Mouse (Mus musculus) neural tube, embryonic 15.5 days (tissue): ENCODE data around the gene 2010005H15Rik. TPM values are rescaled to one million over a fixed set of nuclear protein-coding genes. Genes with fewer than 3 reads are reported as not detected.
"Not testable (repeated sequence)": the region's sequence is repeated elsewhere in the genome, so short reads cannot be mapped to it uniquely, and the experiment has no call there.

Experiments
- ATAC-seq: fragments of 200-750 bp; cut with Nextera tagmentation; 2 replicates; pipeline ENCODE4 v1.8.0; 2017; ENCODE audit warnings: mild to moderate bottlenecking, moderate TSS enrichment, moderate library complexity; ENCODE audit not compliant: low FRiP score
- H3K27ac ChIP-seq: fragments of 300-500 bp; sonication (generic); replicated peaks from 2 replicates; pipeline ENCODE4 v1.5.1; 2015; ENCODE audit warnings: mild to moderate bottlenecking, inconsistent platforms
- H3K27me3 ChIP-seq: fragments of 300-500 bp; sonication (generic); replicated peaks from 2 replicates; pipeline ENCODE4 v1.6.1; 2015; ENCODE audit warnings: inconsistent platforms
- H3K36me3 ChIP-seq: fragments of 300-500 bp; sonication (generic); 2 replicates; pipeline ENCODE4 v1.6.1; 2015; ENCODE audit warnings: inconsistent platforms
- H3K4me1 ChIP-seq: fragments of 300-500 bp; sonication (generic); 2 replicates; pipeline ENCODE4 v1.6.1; 2015; ENCODE audit warnings: inconsistent platforms
- H3K4me2 ChIP-seq: fragments of 300-500 bp; sonication (generic); 2 replicates; pipeline ENCODE4 v1.6.1; 2015; ENCODE audit warnings: inconsistent platforms, mild to moderate bottlenecking, moderate library complexity
- H3K4me3 ChIP-seq: fragments of 300-500 bp; sonication (generic); replicated peaks from 2 replicates; pipeline ENCODE4 v1.5.1; 2015; ENCODE audit warnings: mild to moderate bottlenecking, inconsistent platforms
- H3K9ac ChIP-seq: fragments of 300-500 bp; sonication (generic); replicated peaks from 2 replicates; pipeline ENCODE4 v1.6.1; 2015; ENCODE audit warnings: mild to moderate bottlenecking, inconsistent platforms
- H3K9me3 ChIP-seq: fragments of 300-500 bp; sonication (generic); replicated peaks from 2 replicates; pipeline ENCODE4 v1.6.1; 2016; ENCODE audit warnings: inconsistent platforms
- WGBS: fragments of 180-500 bp; shearing (Covaris S2); methylation state at CpG from one replicate; pipeline ENCODE4 v1.1.7; 2015; ENCODE audit warnings: mixed read lengths; 5-methylcytosine and 5-hydroxymethylcytosine counted together
- polyA plus RNA-seq: library from polyadenylated mRNA; unstranded; fragments of >200 nt; fragmentation: Nextera tagmentation; extraction: Ambion mirVana; gene quantifications from 2 replicates; pipeline ENCODE4 v1.2.1, GENCODE M21; 2015

The 2010005H15Rik gene
- polyA plus RNA-seq: not detected in 2 replicates

- not testable (repeated sequence) for ATAC-seq, H3K4me1 ChIP-seq, H3K9ac ChIP-seq, H3K4me3 ChIP-seq, H3K36me3 ChIP-seq, H3K27ac ChIP-seq, H3K27me3 ChIP-seq, H3K9me3 ChIP-seq, H3K4me2 ChIP-seq
- 94% methylated on average over 7 of the region's 7 CpGs for WGBS
Observed at GRCm38 (mm10) chr16:36221168-36221567, at the start of gene 2010005H15Rik. Gene 2010005H15Rik (plus strand): TSS chr16:36221468.

DNA sequence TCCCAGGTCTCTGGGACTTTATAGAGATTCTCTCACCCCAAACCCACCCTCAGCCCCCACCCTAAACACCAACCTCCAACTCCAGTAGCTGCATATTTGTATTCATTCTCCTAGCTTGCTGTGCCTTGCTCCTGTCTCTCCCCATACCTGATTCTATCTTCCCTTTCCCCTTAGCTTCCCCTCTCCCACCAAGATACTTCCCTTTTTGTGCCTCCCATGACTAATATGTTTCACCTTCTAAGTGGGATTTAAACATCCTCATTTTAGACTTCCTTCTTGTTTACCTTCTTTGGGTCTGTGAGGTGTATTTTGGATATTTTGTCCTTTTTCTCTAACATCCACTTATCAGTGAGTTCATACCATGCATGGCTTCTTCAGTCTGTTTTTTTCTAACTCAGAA is 45.2 kb upstream of the 2010005H15Rik start:
- Histone ChIP-seq H3K4me1 (no peaks in the 10 kb centered on the region), H3K4me2 (no peak overlapping the region), H3K36me3 (no peaks in the 10 kb centered on the region), H3K9me3 (no peaks in the 10 kb centered on the region), H3K4me3 (no peak overlapping the region), H3K9ac (no peak overlapping the region), H3K27me3 (no peaks in the 10 kb centered on the region), H3K27ac (no peak overlapping the region)
- ATAC-seq: no peak

GRCm38 (mm10) chr16:36179910-36180309 is 41.4 kb upstream of the 2010005H15Rik start:
- no peak overlapping the region for H3K4me3 ChIP-seq
- no peaks in the 10 kb centered on the region for H3K4me1 ChIP-seq
- H3K36me3 ChIP-seq: no peaks in the 10 kb centered on the region
- no peak overlapping the region for H3K9ac ChIP-seq
- 85% methylated on average over 2 of the region's 2 CpGs for WGBS
- no peak overlapping the region for H3K4me2 ChIP-seq
- H3K9me3 ChIP-seq: no peaks in the 10 kb centered on the region
- H3K27me3 ChIP-seq: no peaks in the 10 kb centered on the region
- H3K27ac ChIP-seq: no peak overlapping the region
- ATAC-seq: no peak

DNA sequence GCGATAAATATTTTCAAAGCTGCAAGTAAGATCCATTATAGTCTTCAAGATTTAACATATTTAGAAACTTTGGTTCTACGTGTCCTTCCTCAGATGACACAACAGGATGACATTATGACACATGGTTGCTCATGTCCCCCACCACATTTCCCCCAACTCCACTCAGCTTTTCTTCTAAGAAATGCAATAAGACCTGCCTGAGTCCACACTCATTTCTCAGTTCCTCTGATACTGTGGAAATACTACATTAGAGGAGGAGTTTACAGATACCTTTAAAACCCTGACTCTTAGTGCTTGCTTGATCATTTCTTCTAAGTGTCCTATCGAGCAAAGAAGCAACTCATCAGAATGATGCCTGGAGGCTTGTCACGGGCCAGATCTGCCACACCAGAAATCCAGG is 37.4 kb upstream of the 2010005H15Rik start, which contains the start of gene Gm5483:
TSS of gene Gm5483 (plus strand) at position 301 of the 400 bp plus-strand sequence.
- WGBS: 84% methylated on average over 4 of the region's 4 CpGs
- H3K27me3 ChIP-seq, H3K4me3 ChIP-seq: not testable (repeated sequence)

DNA sequence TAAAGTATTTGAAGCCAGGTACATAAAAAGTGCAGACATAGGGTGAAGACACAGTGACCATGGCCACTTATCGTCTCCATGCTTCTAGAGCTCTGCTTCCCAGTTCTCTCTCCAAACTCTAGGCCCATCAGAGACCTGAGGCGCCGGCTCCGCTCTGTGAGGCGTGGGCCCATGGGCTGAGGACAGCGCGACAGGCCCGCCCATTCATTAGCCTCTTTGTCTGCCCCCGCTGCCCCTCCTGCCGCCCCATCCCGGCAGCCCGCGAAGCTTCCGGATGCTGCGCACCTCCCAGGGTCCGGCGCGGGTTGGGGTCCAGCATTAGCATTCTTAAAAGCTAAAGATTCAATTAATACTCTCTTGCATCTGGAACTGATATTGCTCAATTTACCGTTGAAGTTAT is 22.0 kb upstream of the 2010005H15Rik start:
- Histone ChIP-seq H3K4me2 (peak overlapping the region; percentile 43), H3K9ac (no peak overlapping the region), H3K27ac (no peak overlapping the region), H3K9me3 (no peaks in the 10 kb centered on the region), H3K4me1 (peaks cover 2% of the 10 kb centered on the region; the same call in 1 of the 2 replicates), H3K36me3 (no peaks in the 10 kb centered on the region), H3K4me3 (no peak overlapping the region), H3K27me3 (no peaks in the 10 kb centered on the region)
- ATAC-seq: no peak
- 42% methylated on average over 19 of the region's 19 CpGs for WGBS

More for the DNA sequence above, 37.4 kb upstream of the 2010005H15Rik start, which contains the start of gene Gm5483:
- not testable (repeated sequence) for H3K9ac ChIP-seq, H3K4me1 ChIP-seq, H3K36me3 ChIP-seq, H3K9me3 ChIP-seq, H3K27ac ChIP-seq, H3K4me2 ChIP-seq, ATAC-seq

DNA sequence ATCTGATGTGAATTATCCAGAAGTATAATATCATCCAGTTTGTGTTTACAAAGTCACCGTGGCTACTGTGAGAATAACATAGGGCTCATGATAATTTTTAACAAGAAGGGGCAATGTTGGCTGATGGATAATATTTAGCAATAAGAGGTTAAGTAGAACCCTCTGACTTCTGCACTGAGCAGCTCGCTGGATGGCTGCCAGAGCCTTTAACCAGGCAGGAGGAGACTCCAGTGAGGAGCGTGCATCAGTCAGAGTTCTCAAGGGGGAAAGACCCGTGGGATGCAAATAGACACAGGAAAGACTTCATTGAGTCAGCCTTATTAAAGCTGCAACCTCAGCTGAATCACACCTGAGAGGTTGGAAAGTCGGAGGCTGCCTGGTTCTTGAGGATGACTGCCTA is 17.4 kb upstream of the 2010005H15Rik start:
- Histone ChIP-seq H3K4me1 (peaks cover 2% of the 10 kb centered on the region; the same call in 1 of the 2 replicates), H3K27me3 (no peaks in the 10 kb centered on the region), H3K4me2 (no peak overlapping the region), H3K4me3 (no peak overlapping the region), H3K9ac (no peak overlapping the region), H3K36me3 (no peaks in the 10 kb centered on the region), H3K27ac (no peak overlapping the region), H3K9me3 (no peaks in the 10 kb centered on the region)
- WGBS: 88% methylated on average over 5 of the region's 5 CpGs
- no peak for ATAC-seq

GRCm38 (mm10) chr16:36205684-36206083 is 15.6 kb upstream of the 2010005H15Rik start:
- not testable (repeated sequence) for H3K9ac ChIP-seq, H3K4me3 ChIP-seq, H3K9me3 ChIP-seq, H3K4me2 ChIP-seq, H3K27ac ChIP-seq, H3K4me1 ChIP-seq, H3K36me3 ChIP-seq, H3K27me3 ChIP-seq, ATAC-seq
- WGBS: 40% methylated on average over 2 of the region's 2 CpGs

GRCm38 (mm10) chr16:36209967-36210453 is 11.3 kb upstream of the 2010005H15Rik start, which contains the start of gene Gm5416:
Gene Gm5416 (plus strand): TSS chr16:36210403.
- Histone ChIP-seq H3K4me2 (no peak within 1 kb of the TSS), H3K9me3 (no peaks in the 10 kb centered on the region), H3K9ac (no peak within 1 kb of the TSS), H3K4me3 (no peak within 1 kb of the TSS), H3K27ac (no peak within 1 kb of the TSS), H3K4me1 (no peaks in the 10 kb centered on the region), H3K27me3 (no peaks in the 10 kb centered on the region), H3K36me3 (no peaks in the 10 kb centered on the region)
- ATAC-seq: no peak
- 82% methylated on average over 2 of the region's 2 CpGs for WGBS

DNA sequence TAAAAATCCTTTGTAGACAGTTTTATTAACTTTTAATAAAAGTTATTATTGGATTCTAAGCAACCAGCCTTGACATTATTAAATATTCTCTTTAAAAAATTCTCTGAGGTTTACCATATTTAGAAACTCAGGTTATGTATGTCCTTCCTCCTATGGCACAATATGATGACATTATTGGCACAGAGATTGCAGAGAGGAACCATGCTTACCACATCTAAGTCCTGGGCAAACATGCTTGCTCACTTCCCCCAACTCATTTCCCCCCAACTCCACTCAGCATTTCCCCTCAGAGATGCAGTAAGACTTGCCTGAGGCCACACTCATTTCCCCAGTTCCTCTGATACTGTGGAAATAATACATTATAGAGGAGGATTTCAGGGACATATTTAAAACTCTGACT is 39.3 kb downstream of the 2010005H15Rik start:
- not testable (repeated sequence) for H3K9me3 ChIP-seq, H3K36me3 ChIP-seq, H3K4me1 ChIP-seq, H3K9ac ChIP-seq, H3K4me3 ChIP-seq, H3K4me2 ChIP-seq, H3K27me3 ChIP-seq, ATAC-seq, H3K27ac ChIP-seq

DNA sequence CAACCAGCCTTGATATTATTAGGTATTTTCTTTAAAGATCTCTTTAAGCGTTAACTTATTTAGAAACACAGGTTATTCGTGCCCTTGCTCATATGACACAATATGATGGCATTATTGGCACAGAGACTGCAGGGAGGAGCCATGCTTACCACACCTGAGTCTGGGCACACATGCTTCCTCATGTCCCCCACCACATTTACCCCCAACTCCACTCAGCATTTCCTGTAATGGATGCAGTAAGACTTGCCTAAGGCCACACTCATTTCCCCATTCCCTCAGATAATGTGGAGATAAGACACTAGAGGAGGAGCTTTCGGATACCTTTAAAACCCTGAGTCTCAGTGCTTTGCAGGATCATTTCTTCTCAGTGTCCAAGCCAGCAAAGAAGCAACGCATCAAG is 55.5 kb downstream of the 2010005H15Rik start, which contains the start of gene Stfa1:
TSS of gene Stfa1 (plus strand) at position 156 of the 400 bp plus-strand sequence.
- not testable (repeated sequence) for H3K36me3 ChIP-seq, H3K4me2 ChIP-seq, H3K9ac ChIP-seq, H3K9me3 ChIP-seq, H3K27me3 ChIP-seq, H3K27ac ChIP-seq, H3K4me3 ChIP-seq, H3K4me1 ChIP-seq, ATAC-seq
- WGBS: 91% methylated on average over 4 of the region's 4 CpGs

DNA sequence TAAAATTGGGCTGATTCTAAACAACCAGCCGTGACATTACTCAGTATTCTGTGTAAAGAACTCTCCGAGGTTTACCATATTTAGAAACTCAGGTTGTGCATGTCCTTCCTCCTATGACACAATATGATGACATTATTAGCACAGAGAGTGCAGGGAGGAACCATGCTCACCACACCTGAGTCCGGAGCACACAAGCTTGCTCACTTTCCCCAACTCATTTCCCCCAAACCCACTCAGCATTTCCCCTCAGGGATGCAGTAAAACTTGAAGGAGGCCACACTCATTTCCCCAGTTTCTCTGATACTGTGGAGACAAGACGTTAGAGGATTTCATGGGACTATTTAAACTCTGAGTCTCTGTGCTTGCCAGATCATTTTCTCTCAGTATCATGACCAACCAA is 67.9 kb downstream of the 2010005H15Rik start:
- no peak overlapping the region for H3K4me3 ChIP-seq
- no peaks in the 10 kb centered on the region for H3K36me3 ChIP-seq
- H3K27ac ChIP-seq: no peak overlapping the region
- no peaks in the 10 kb centered on the region for H3K4me1 ChIP-seq
- no peak overlapping the region for H3K4me2 ChIP-seq
- no peak overlapping the region for H3K9ac ChIP-seq
- no peak for ATAC-seq
- no peaks in the 10 kb centered on the region for H3K9me3 ChIP-seq
- H3K27me3 ChIP-seq: no peaks in the 10 kb centered on the region
- WGBS: 89% methylated on average over 4 of the region's 4 CpGs
